Mouse (Mus musculus): ENCODE results near the gene Ifnb1. TPM values are rescaled to one million over a fixed set of nuclear protein-coding genes. Genes with fewer than 3 reads are reported as not detected.

The Ifnb1 gene
- total and polyA plus RNA-seq, 3 experiments = not detected

DNA sequence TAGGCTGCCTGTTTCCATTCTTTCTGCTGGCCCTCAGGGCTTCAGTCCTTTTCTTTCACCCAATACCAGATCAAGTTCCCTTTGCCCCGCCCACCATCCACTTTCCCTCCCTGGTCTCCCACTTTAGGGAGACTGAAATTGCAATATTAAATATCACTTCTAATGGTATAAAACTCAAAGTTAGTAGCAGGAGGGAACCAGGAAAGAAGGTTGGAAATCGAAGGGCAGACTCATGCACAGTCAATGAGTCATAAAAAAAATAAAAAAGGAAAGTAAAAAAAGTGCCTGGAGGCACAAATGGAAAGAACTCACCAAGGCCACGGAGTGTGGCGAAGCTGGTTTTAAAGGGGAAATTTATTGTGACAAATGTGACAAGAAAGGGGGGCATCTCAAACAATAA lies 7.7 kb upstream of the Ifnb1 start:
- ATAC-seq (ENCODE audit: extremely low read depth, insufficient number of reproducible peaks, low FRiP score, poor library complexity, severe bottlenecking) = no peak
- no peak for DNase-seq (ENCODE audit: low spot score)
- H3K36me3 ChIP-seq (replicated peaks) = no peaks in the 10 kb centered on the region

GRCm38 (mm10) chr4:88526379-88527049 lies 3.9 kb upstream of the Ifnb1 start:
- TF ChIP-seq CTCF (IDR thresholded peaks at IDR 0.05; ENCODE audit: low read depth, low read length) (no peak), GATA1 (IDR thresholded peaks at IDR 0.05; ENCODE audit: borderline replicate concordance, low read length) (no peak), TAL1 (conservative IDR thresholded peaks at IDR 0.05; ENCODE audit: low read depth, low read length) (no peak), GATA2 (IDR thresholded peaks at IDR 0.05; ENCODE audit: borderline replicate concordance, low read depth, low read length) (no peak), POLR2AphosphoS5 (IDR thresholded peaks at IDR 0.05; ENCODE audit: insufficient replicate concordance, low read depth, low read length) (no peak)
- DNase-seq (ENCODE audit: low spot score) (no peak), ATAC-seq (ENCODE audit: extremely low read depth, insufficient number of reproducible peaks, low FRiP score, poor library complexity, severe bottlenecking) (no peak)
- no peak overlapping the region for H3K4me3 ChIP-seq (ENCODE audit: low read depth, low read length)
- no peaks in the 10 kb centered on the region for H3K36me3 ChIP-seq (replicated peaks)
- H3K4me1 ChIP-seq (ENCODE audit: insufficient read depth, low read depth, low read length) = no peaks in the 10 kb centered on the region
- H3K9me3 ChIP-seq (replicated peaks) = no peaks in the 10 kb centered on the region
- peaks cover 3% of the 10 kb centered on the region; the same call in 1 of the 2 replicates for H3K27me3 ChIP-seq (ENCODE audit: insufficient read depth, low read length)

More for the DNA sequence above, 7.7 kb upstream of the Ifnb1 start:
- Histone ChIP-seq H3K4me3 (ENCODE audit: low read depth, low read length) (no peak overlapping the region), H3K9me3 (replicated peaks) (no peaks in the 10 kb centered on the region), H3K4me1 (ENCODE audit: insufficient read depth, low read depth, low read length) (no peaks in the 10 kb centered on the region), H3K27me3 (ENCODE audit: insufficient read depth, low read length) (no peaks in the 10 kb centered on the region)
- TF ChIP-seq TAL1 (conservative IDR thresholded peaks at IDR 0.05; ENCODE audit: low read depth, low read length) = no peak
- no peak for TF ChIP-seq GATA2 (IDR thresholded peaks at IDR 0.05; ENCODE audit: borderline replicate concordance, low read depth, low read length)
- no peak for TF ChIP-seq GATA1 (IDR thresholded peaks at IDR 0.05; ENCODE audit: borderline replicate concordance, low read length)
- TF ChIP-seq POLR2AphosphoS5 (IDR thresholded peaks at IDR 0.05; ENCODE audit: insufficient replicate concordance, low read depth, low read length) = no peak

DNA sequence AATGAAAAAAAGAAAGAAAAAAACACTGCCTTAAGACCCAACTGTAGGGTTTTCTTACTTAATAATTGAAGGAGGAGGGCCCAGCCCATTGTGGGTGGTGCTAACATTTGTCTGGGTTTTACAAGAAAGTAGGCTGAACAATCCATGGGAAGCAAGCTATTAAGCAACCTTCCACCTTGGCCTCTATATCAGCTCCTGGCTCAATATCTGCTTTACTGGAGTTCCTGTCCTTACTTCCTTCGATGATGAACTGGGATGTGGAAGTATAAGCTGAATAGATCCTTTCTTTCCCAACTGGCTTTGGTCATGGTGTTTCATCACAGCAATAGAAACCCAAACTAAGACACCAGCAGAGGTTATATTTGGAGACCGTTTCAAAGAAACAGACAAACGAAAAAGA lies 2.8 kb upstream of the Ifnb1 start:
- no peaks in the 10 kb centered on the region for H3K36me3 ChIP-seq (replicated peaks)
- H3K4me3 ChIP-seq (ENCODE audit: low read depth, low read length) = no peak overlapping the region
- H3K4me1 ChIP-seq (ENCODE audit: insufficient read depth, low read depth, low read length) = no peaks in the 10 kb centered on the region
- TF ChIP-seq GATA1 (IDR thresholded peaks at IDR 0.05; ENCODE audit: borderline replicate concordance, low read length) (no peak), POLR2AphosphoS5 (IDR thresholded peaks at IDR 0.05; ENCODE audit: insufficient replicate concordance, low read depth, low read length) (no peak), TAL1 (conservative IDR thresholded peaks at IDR 0.05; ENCODE audit: low read depth, low read length) (no peak), CTCF (IDR thresholded peaks at IDR 0.05; ENCODE audit: low read depth, low read length) (no peak), GATA2 (IDR thresholded peaks at IDR 0.05; ENCODE audit: borderline replicate concordance, low read depth, low read length) (no peak)
- no peak for ATAC-seq (ENCODE audit: extremely low read depth, insufficient number of reproducible peaks, low FRiP score, poor library complexity, severe bottlenecking)
- no peak for DNase-seq (ENCODE audit: low spot score)
- H3K27me3 ChIP-seq (ENCODE audit: insufficient read depth, low read length) = peaks cover 3% of the 10 kb centered on the region; the same call in 1 of the 2 replicates
- no peaks in the 10 kb centered on the region for H3K9me3 ChIP-seq (replicated peaks)

DNA sequence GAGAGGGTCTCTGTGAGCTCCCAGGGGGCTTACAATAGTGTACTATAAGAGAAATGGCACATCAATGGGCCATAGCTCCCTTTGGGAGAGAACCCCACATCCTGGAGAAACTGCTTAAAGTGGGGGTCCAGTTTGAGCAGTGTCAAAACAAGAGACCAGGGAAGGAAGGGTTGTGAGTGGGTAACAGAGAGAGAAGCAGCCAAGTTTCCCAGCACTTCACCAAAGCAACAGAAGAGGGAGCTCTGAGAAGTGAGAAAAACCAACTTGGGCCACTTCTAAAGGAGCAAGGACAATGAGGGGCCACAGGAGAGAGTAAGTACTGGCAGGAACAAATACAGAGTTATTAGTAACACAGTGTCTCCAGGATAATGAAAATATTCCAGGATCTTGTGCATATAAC lies 667 bp upstream of the Ifnb1 start:
- no peak for TF ChIP-seq POLR2AphosphoS5 (IDR thresholded peaks at IDR 0.05; ENCODE audit: insufficient replicate concordance, low read depth, low read length)
- TF ChIP-seq GATA1 (IDR thresholded peaks at IDR 0.05; ENCODE audit: borderline replicate concordance, low read length) = no peak
- no peak overlapping the region for H3K4me3 ChIP-seq (ENCODE audit: low read depth, low read length)
- H3K4me1 ChIP-seq (ENCODE audit: insufficient read depth, low read depth, low read length) = no peaks in the 10 kb centered on the region
- H3K27me3 ChIP-seq (ENCODE audit: insufficient read depth, low read length) = peaks cover 6% of the 10 kb centered on the region; the same call in 1 of the 2 replicates
- DNase-seq (ENCODE audit: low spot score) (no peak), ATAC-seq (ENCODE audit: extremely low read depth, insufficient number of reproducible peaks, low FRiP score, poor library complexity, severe bottlenecking) (no peak)
- H3K9me3 ChIP-seq (replicated peaks) = no peaks in the 10 kb centered on the region
- no peaks in the 10 kb centered on the region for H3K36me3 ChIP-seq (replicated peaks)

- H3K36me3 ChIP-seq (replicated peaks) = no peaks in the 10 kb centered on the region
- H3K27me3 ChIP-seq (ENCODE audit: insufficient read depth, low read length) = peaks cover 6% of the 10 kb centered on the region; the same call in 1 of the 2 replicates
- DNase-seq (ENCODE audit: low spot score) (no peak), ATAC-seq (ENCODE audit: extremely low read depth, insufficient number of reproducible peaks, low FRiP score, poor library complexity, severe bottlenecking) (no peak)
- TF ChIP-seq POLR2AphosphoS5 (IDR thresholded peaks at IDR 0.05; ENCODE audit: insufficient replicate concordance, low read depth, low read length) (no peak), GATA1 (IDR thresholded peaks at IDR 0.05; ENCODE audit: borderline replicate concordance, low read length) (no peak), GATA2 (IDR thresholded peaks at IDR 0.05; ENCODE audit: borderline replicate concordance, low read depth, low read length) (no peak), CTCF (IDR thresholded peaks at IDR 0.05; ENCODE audit: low read depth, low read length) (no peak), TAL1 (conservative IDR thresholded peaks at IDR 0.05; ENCODE audit: low read depth, low read length) (no peak)
- H3K9me3 ChIP-seq (replicated peaks) = no peaks in the 10 kb centered on the region
- H3K4me3 ChIP-seq (ENCODE audit: low read depth, low read length) = no peak overlapping the region
- no peaks in the 10 kb centered on the region for H3K4me1 ChIP-seq (ENCODE audit: insufficient read depth, low read depth, low read length)
These were observed 4.6 kb downstream of the Ifnb1 start for GRCm38 (mm10) chr4:88517957-88518356.

DNA sequence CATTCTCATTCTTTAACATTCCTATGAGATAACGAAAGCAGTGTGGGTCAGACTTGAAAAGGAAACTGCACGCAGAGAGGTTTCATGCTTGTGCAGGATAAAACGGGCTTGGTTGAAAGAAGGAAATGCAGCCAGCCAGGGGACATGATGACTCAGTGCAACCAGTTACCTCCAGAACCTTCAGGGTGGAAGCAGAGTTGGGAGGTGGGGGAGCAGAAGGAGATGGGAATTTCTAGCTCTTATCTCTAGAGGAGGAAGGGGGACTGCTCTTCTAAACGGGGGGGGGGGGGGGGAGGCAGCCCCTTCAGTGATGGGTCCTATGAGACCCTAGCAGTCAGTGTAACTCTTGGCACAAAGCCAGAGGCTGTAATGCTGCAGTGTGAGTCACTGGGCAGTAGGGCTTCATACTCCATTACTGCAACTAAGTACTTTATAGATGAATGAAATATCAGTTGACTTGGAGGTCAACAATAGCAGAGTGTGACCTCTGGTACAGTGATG lies 6.8 kb downstream of the Ifnb1 start:
- TF ChIP-seq TAL1 (conservative IDR thresholded peaks at IDR 0.05; ENCODE audit: low read depth, low read length) (no peak), GATA2 (IDR thresholded peaks at IDR 0.05; ENCODE audit: borderline replicate concordance, low read depth, low read length) (no peak), CTCF (IDR thresholded peaks at IDR 0.05; ENCODE audit: low read depth, low read length) (no peak), GATA1 (IDR thresholded peaks at IDR 0.05; ENCODE audit: borderline replicate concordance, low read length) (no peak), POLR2AphosphoS5 (IDR thresholded peaks at IDR 0.05; ENCODE audit: insufficient replicate concordance, low read depth, low read length) (no peak)
- ATAC-seq (ENCODE audit: extremely low read depth, insufficient number of reproducible peaks, low FRiP score, poor library complexity, severe bottlenecking) = no peak
- peaks cover 3% of the 10 kb centered on the region; the same call in 1 of the 2 replicates for H3K27me3 ChIP-seq (ENCODE audit: insufficient read depth, low read length)
- H3K36me3 ChIP-seq (replicated peaks) = no peaks in the 10 kb centered on the region
- no peaks in the 10 kb centered on the region for H3K4me1 ChIP-seq (ENCODE audit: insufficient read depth, low read depth, low read length)
- H3K9me3 ChIP-seq (replicated peaks) = no peaks in the 10 kb centered on the region
- H3K4me3 ChIP-seq (ENCODE audit: low read depth, low read length) = no peak overlapping the region
- DNase-seq (ENCODE audit: low spot score) = no peak
